Mouse (Mus musculus) gastrocnemius, postnatal 36 days (tissue): Measurements from ENCODE around the gene Guca2a. TPM values are rescaled to one million over a fixed set of nuclear protein-coding genes. Genes with fewer than 3 reads are reported as not detected.

Experiments
- DNase-seq, 2 experiments: peaks; one replicate each; pipeline ENCODE4 v3.0.0; 2022
- intact Hi-C: fragments of 180-260 bp; cut with DNase I; formaldehyde crosslinking; loops from one replicate; pipeline ENCODE4 v1.15.1; 2025
- total RNA-seq, 2 experiments: library from RNA; stranded (reverse); gene quantifications; 2 replicates each; pipeline ENCODE4 v1.2.3; 2021

The Guca2a gene
- total RNA-seq, 2 experiments from 2014 or later, result not detected

DNA sequence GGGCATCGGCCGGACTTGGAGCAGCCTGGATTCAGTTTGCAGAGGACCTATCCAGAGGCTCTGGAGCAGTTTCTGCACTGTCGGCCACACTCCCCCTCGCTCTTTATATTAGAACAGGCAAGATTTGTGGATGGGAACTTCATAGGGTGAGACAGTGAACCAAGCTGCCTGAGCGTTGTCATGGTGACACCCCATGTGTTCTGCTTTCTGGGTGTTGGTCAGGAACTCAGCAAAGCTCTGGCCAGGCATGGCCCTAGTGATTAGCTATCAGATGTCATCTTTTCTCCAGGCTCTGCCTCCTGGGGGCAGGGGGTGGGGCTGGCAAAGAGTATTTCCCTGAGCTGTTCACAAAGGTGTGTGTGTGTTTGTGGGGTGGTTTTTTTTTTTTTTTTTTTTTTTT lies 45.1 kb downstream of the Guca2a start:
- intact Hi-C loops, result no loop called here
- DNase-seq, result no peak

DNA sequence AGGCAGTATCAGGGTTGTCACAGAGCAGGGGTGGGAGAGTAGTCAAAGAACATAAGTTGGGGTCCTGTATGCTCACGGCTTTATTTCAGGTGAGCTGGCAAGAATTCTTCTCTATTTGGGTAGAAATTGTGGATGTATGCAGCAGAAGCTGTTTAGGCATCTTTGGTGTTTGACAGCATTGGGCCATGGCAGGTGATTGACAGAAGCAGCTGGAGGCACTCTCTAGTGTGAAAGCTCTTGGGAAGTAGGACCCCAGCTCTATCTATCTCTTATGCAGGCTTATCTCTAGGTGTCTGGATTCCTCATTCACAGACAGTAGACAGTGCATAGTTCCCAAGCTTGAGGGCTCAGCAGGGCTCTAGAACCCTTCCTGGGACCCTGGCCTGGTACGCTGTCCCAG lies 48.2 kb downstream of the Guca2a start:
- intact Hi-C loops, result no loop called here
- no peak for DNase-seq

Other genes with a start within 250 kb of the Guca2a start
- under 1 TPM; 0.20 to 0.28 TPM for gene Ccdc30, start 222.2 kb upstream of the Guca2a start, total RNA-seq
- 1 to 10 TPM; 3.8 to 4.9 TPM for gene Ppcs, start 215.3 kb upstream of the Guca2a start, total RNA-seq
- gene Zmynd12, start 214.9 kb upstream of the Guca2a start, total RNA-seq, result not detected
- not detected for gene Rimkla, start 145.1 kb upstream of the Guca2a start, total RNA-seq
- 10 to 100 TPM; 22.0 to 24.6 TPM for gene Foxj3, start 100.7 kb upstream of the Guca2a start, total RNA-seq
- gene Frg2f1, start 98.2 kb upstream of the Guca2a start, total RNA-seq, result 1 to 10 TPM; 4.4 to 4.6 TPM
- not detected for gene Guca2b, start 21.2 kb downstream of the Guca2a start, total RNA-seq
- 1 to 10 TPM; 2.2 to 3.5 TPM for gene Hivep3, start 96.1 kb downstream of the Guca2a start, total RNA-seq